Mouse (Mus musculus) myocyte (in vitro differentiated cells): ENCODE measurements around the gene Tgm1. TPM values are rescaled to one million over a fixed set of nuclear protein-coding genes. Genes with fewer than 3 reads are reported as not detected.

Source experiments
- H3K27me3 ChIP-seq: one replicate; pipeline ENCODE4 v1.6.1; 2011; ENCODE audit not compliant: control insufficient read depth, insufficient read depth, insufficient read length
- H3K36me3 ChIP-seq: one replicate; pipeline ENCODE4 v1.6.1; 2011; ENCODE audit not compliant: control insufficient read depth, insufficient read depth
- H3K4me2 ChIP-seq: one replicate; pipeline ENCODE4 v1.6.1; 2011; ENCODE audit warnings: low read depth, control low read depth
- H3K4me3 ChIP-seq: one replicate; pipeline ENCODE4 v1.5.1; 2011; ENCODE audit warnings: mild to moderate bottlenecking, control low read depth, moderate library complexity
- H3K79me2 ChIP-seq: one replicate; pipeline ENCODE4 v1.6.1; 2011; ENCODE audit not compliant: control insufficient read depth, insufficient read depth
- H3ac ChIP-seq: one replicate; pipeline ENCODE4 v1.6.1; 2011; ENCODE audit not compliant: control insufficient read depth, insufficient read length
- CEBPB ChIP-seq: IDR thresholded peaks from 2 replicates; pipeline ENCODE4 v1.6.1; 2011; ENCODE audit warnings: mild to moderate bottlenecking, moderate library complexity; ENCODE audit not compliant: poor library complexity, insufficient read depth, severe bottlenecking
- E2F4 ChIP-seq: IDR thresholded peaks from one replicate; pipeline ENCODE4 v1.6.1; 2011; ENCODE audit warnings: mild to moderate bottlenecking, control low read depth, moderate library complexity; ENCODE audit not compliant: insufficient read depth
- MAX ChIP-seq: IDR thresholded peaks from one replicate; pipeline ENCODE4 v1.6.1; 2011; ENCODE audit warnings: low read depth, mild to moderate bottlenecking, control low read depth
- MYOD1 ChIP-seq, 3 experiments: IDR thresholded peaks; one replicate each; pipeline ENCODE4 v1.6.1; 2011; ENCODE audit warnings: control low read depth in 2 of 3, low read depth in 2 of 3, mild to moderate bottlenecking in 2 of 3, moderate library complexity in 1 of 3; ENCODE audit not compliant: insufficient read length in 2 of 3, control insufficient read depth in 1 of 3
- MYOG ChIP-seq, 3 experiments: IDR thresholded peaks; one replicate each; pipeline ENCODE4 v1.6.1; 2011; ENCODE audit warnings: control low read depth in 2 of 3, low read depth in 2 of 3, mild to moderate bottlenecking in 2 of 3; ENCODE audit not compliant: insufficient read length in 2 of 3, control insufficient read depth in 1 of 3, insufficient read depth in 1 of 3
- POLR2A ChIP-seq: IDR thresholded peaks from one replicate; pipeline ENCODE4 v1.6.1; 2011; ENCODE audit warnings: low read depth, mild to moderate bottlenecking, control low read depth, moderate library complexity; ENCODE audit not compliant: insufficient read length
- POLR2AphosphoS2 ChIP-seq: IDR thresholded peaks from one replicate; pipeline ENCODE4 v1.6.1; 2011; ENCODE audit warnings: low read depth, control low read depth; ENCODE audit not compliant: insufficient read length
- REST ChIP-seq: IDR thresholded peaks from one replicate; pipeline ENCODE4 v1.6.1; 2011; ENCODE audit warnings: mild to moderate bottlenecking, control low read depth, moderate library complexity; ENCODE audit not compliant: insufficient read depth, insufficient read length
- SRF ChIP-seq: IDR thresholded peaks from one replicate; pipeline ENCODE4 v1.6.1; 2011; ENCODE audit warnings: low read depth; ENCODE audit not compliant: control insufficient read depth, insufficient read length
- TCF12 ChIP-seq: IDR thresholded peaks from one replicate; pipeline ENCODE4 v1.6.1; 2011; ENCODE audit warnings: mild to moderate bottlenecking, control low read depth; ENCODE audit not compliant: poor library complexity, insufficient read depth, severe bottlenecking
- TCF3 ChIP-seq: IDR thresholded peaks from one replicate; pipeline ENCODE4 v1.6.1; 2011; ENCODE audit warnings: low read depth, control low read depth; ENCODE audit not compliant: insufficient read length
- USF1 ChIP-seq: IDR thresholded peaks from one replicate; pipeline ENCODE4 v1.6.1; 2011; ENCODE audit warnings: low read depth, mild to moderate bottlenecking, control low read depth, moderate library complexity
- polyA plus RNA-seq: library from polyadenylated mRNA; unstranded; fragments of >200 nt; fragmentation: generic; extraction: Trizol; gene quantifications from one replicate; pipeline ENCODE4 v1.2.1, GENCODE M21; 2012; ENCODE audit warnings: missing spikeins

Tgm1 gene
- polyA plus RNA-seq, 1 experiment = 0.06 TPM

- Histone ChIP-seq H3ac (no peak overlapping the region), H3K4me2 (no peak overlapping the region), H3K4me3 (no peak overlapping the region), H3K27me3 (no peaks in the 10 kb centered on the region), H3K79me2 (no peaks in the 10 kb centered on the region), H3K36me3 (no peaks in the 10 kb centered on the region)
- TF ChIP-seq MYOG (IDR thresholded peaks at IDR 0.05; ENCODE audit: control insufficient read depth in 1 of 3, insufficient read depth in 1 of 3, insufficient read length in 2 of 3, low read depth in 2 of 3) = no peak
- no peak for TF ChIP-seq CEBPB
- TF ChIP-seq POLR2A = no peak
- TF ChIP-seq E2F4 = no peak
Observed at GRCm38 (mm10) chr14:55733889-55734288, 20.2 kb upstream of the Tgm1 start.

- no peak overlapping the region for H3ac ChIP-seq
- no peaks in the 10 kb centered on the region for H3K79me2 ChIP-seq
- H3K4me2 ChIP-seq = peak overlapping the region; percentile 47
- no peak for TF ChIP-seq TCF3
- no peak for TF ChIP-seq MYOD1 (IDR thresholded peaks at IDR 0.05; ENCODE audit: control insufficient read depth in 1 of 3, insufficient read length in 2 of 3, low read depth in 2 of 3)
- TF ChIP-seq POLR2A = no peak
- TF ChIP-seq CEBPB = no peak
- no peak for TF ChIP-seq POLR2AphosphoS2
- TF ChIP-seq USF1 = no peak
- no peak for TF ChIP-seq SRF
- TF ChIP-seq E2F4 = no peak
- no peak for TF ChIP-seq REST
- no peak for TF ChIP-seq MAX
- no peak for TF ChIP-seq TCF12
- no peak for TF ChIP-seq MYOG (IDR thresholded peaks at IDR 0.05; ENCODE audit: control insufficient read depth in 1 of 3, insufficient read depth in 1 of 3, insufficient read length in 2 of 3, low read depth in 2 of 3)
- H3K27me3 ChIP-seq = no peaks in the 10 kb centered on the region
- H3K36me3 ChIP-seq = no peaks in the 10 kb centered on the region
- H3K4me3 ChIP-seq = no peak overlapping the region
Observed at GRCm38 (mm10) chr14:55730531-55731032, 16.9 kb upstream of the Tgm1 start.

GRCm38 (mm10) chr14:55730116-55730515 is 16.4 kb upstream of the Tgm1 start:
- Histone ChIP-seq H3K4me2 (peak overlapping the region; percentile 47), H3K79me2 (no peaks in the 10 kb centered on the region), H3K27me3 (no peaks in the 10 kb centered on the region), H3K36me3 (no peaks in the 10 kb centered on the region), H3K4me3 (no peak overlapping the region), H3ac (no peak overlapping the region)
- TF ChIP-seq REST (no peak), POLR2A (no peak), E2F4 (no peak), POLR2AphosphoS2 (no peak), SRF (no peak), MAX (no peak), CEBPB (no peak), MYOD1 (IDR thresholded peaks at IDR 0.05; ENCODE audit: control insufficient read depth in 1 of 3, insufficient read length in 2 of 3, low read depth in 2 of 3) (no peak), USF1 (no peak), MYOG (IDR thresholded peaks at IDR 0.05; ENCODE audit: control insufficient read depth in 1 of 3, insufficient read depth in 1 of 3, insufficient read length in 2 of 3, low read depth in 2 of 3) (no peak), TCF12 (no peak), TCF3 (no peak)

GRCm38 (mm10) chr14:55727889-55728685 is 14.4 kb upstream of the Tgm1 start:
- Histone ChIP-seq H3K27me3 (no peaks in the 10 kb centered on the region), H3ac (no peak overlapping the region), H3K79me2 (no peaks in the 10 kb centered on the region), H3K4me3 (no peak overlapping the region), H3K4me2 (no peak overlapping the region), H3K36me3 (no peaks in the 10 kb centered on the region)
- TF ChIP-seq MYOG (IDR thresholded peaks at IDR 0.05; ENCODE audit: control insufficient read depth in 1 of 3, insufficient read depth in 1 of 3, insufficient read length in 2 of 3, low read depth in 2 of 3) (no peak), USF1 (no peak), POLR2A (no peak), REST (no peak), CEBPB (no peak), MYOD1 (IDR thresholded peaks at IDR 0.05; ENCODE audit: control insufficient read depth in 1 of 3, insufficient read length in 2 of 3, low read depth in 2 of 3) (no peak), E2F4 (no peak), POLR2AphosphoS2 (no peak), SRF (no peak), TCF3 (no peak), TCF12 (no peak), MAX (no peak)
